Mouse (Mus musculus): ENCODE data around the gene Cd69. TPM values are rescaled to one million over a fixed set of nuclear protein-coding genes. Genes with fewer than 3 reads are reported as not detected.

The Cd69 gene
- polyA plus RNA-seq, 1 experiment from 2014 or later: 0.09 TPM

DNA sequence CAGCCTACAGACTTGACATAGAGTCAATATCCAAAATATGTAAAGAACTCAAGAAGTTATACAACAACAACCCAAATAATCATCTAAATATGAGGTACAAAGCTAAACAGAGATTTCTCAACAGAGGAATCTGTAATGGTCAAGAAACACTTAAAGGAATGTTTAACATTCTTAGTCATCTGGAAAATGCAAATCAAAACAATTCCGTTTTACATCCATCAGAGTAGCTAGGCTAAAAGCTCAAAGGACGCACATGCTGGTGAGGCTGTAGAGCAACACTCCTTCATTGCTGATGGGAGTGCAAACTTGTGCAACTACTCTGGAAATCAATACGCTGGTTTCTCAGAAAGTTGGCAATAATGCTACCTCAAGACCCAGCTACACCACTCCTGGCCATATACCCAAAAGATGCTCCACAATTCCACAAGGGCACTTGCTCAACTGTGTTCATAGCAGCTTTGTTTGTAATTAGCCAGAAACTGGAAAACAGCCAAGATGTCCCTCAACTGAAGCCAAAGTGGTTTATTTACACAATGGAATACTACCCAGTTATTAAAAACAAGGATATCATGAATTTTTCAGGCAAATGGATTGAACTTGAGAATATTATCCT, 52.9 kb downstream of the Cd69 start:
- no peak overlapping the region for H3K9ac ChIP-seq (ENCODE audit: low read depth, low read length)
- no peaks in the 10 kb centered on the region for H3K4me1 ChIP-seq (ENCODE audit: control insufficient read depth, insufficient read depth, low read depth, low read length)
- no peak for ATAC-seq
- no peaks in the 10 kb centered on the region for H3K36me3 ChIP-seq (ENCODE audit: control insufficient read depth, insufficient read depth, low read length)
- no peak overlapping the region for H3K4me2 ChIP-seq (ENCODE audit: low read length)
- H3K27ac ChIP-seq (ENCODE audit: low read depth, low read length): no peak overlapping the region
- H3K27me3 ChIP-seq (replicated peaks; ENCODE audit: control insufficient read depth, insufficient read depth, low read length): no peaks in the 10 kb centered on the region
- H3K4me3 ChIP-seq (ENCODE audit: low read length): no peak overlapping the region
- no peaks in the 10 kb centered on the region for H3K9me3 ChIP-seq (ENCODE audit: control insufficient read depth, low read length)
- 88% methylated on average over 3 of the region's 3 CpGs for WGBS

DNA sequence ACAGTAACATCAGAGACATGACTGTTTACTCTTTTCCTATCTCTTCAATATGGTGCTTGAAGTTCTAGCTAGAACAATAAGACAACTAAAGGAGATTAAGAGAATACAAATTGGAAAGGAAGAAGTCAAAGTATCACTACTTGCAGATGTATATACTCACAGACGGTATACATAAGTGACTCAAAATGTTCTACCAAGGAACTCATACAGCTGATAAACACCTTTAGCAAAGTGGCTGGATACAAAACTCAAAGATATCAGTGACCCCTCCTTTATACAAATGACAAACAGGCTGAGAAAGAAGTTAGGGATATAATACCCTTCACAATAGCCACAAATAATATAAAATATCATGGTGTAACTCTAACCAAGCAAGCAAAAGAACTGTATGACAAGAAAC, 54.2 kb downstream of the Cd69 start:
- no peaks in the 10 kb centered on the region for H3K27me3 ChIP-seq (replicated peaks; ENCODE audit: control insufficient read depth, insufficient read depth, low read length)
- no peaks in the 10 kb centered on the region for H3K9me3 ChIP-seq (ENCODE audit: control insufficient read depth, low read length)
- H3K4me3 ChIP-seq (ENCODE audit: low read length): no peak overlapping the region
- ATAC-seq: no peak
- no peaks in the 10 kb centered on the region for H3K4me1 ChIP-seq (ENCODE audit: control insufficient read depth, insufficient read depth, low read depth, low read length)
- H3K36me3 ChIP-seq (ENCODE audit: control insufficient read depth, insufficient read depth, low read length): no peaks in the 10 kb centered on the region
- no peak overlapping the region for H3K27ac ChIP-seq (ENCODE audit: low read depth, low read length)
- 100% methylated on average over 1 of the region's 1 CpGs for WGBS
- no peak overlapping the region for H3K9ac ChIP-seq (ENCODE audit: low read depth, low read length)
- no peak overlapping the region for H3K4me2 ChIP-seq (ENCODE audit: low read length)

DNA sequence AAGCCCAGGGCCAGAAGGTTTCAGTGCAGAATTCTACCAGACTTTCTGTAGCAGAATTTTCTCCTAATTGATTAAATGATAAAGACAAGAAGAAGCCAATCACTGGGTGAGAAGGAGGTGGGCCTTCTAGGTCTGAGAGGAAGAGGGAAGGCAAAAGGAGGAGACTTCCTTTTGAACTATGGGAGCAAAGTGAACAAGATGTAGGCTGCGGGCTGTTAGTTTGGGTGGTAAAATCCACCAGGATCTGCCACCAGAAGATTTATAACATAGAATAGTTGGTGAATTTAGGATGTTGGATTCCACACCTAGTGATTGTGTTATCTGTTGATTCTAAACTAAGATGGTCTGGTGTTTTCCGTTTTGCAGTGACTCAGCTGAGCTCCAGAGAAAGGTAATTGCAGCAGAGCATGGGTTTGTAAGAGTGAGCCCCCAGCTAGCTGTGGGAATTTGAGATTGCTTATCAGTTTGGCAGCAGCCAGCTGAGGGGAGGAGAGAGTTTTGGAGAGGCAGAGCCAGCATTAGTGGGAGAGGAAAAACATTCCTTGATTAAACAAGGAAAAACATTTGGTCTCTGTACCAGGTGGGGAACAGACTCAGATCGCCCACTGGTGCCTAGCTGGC, 55.2 kb downstream of the Cd69 start:
- Histone ChIP-seq H3K27me3 (replicated peaks; ENCODE audit: control insufficient read depth, insufficient read depth, low read length) (no peaks in the 10 kb centered on the region), H3K4me2 (ENCODE audit: low read length) (no peak overlapping the region), H3K9ac (ENCODE audit: low read depth, low read length) (no peak overlapping the region), H3K27ac (ENCODE audit: low read depth, low read length) (no peak overlapping the region), H3K36me3 (ENCODE audit: control insufficient read depth, insufficient read depth, low read length) (no peaks in the 10 kb centered on the region), H3K4me3 (ENCODE audit: low read length) (no peak overlapping the region), H3K9me3 (ENCODE audit: control insufficient read depth, low read length) (no peaks in the 10 kb centered on the region), H3K4me1 (ENCODE audit: control insufficient read depth, insufficient read depth, low read depth, low read length) (no peaks in the 10 kb centered on the region)
- 85% methylated on average over 3 of the region's 3 CpGs for WGBS
- no peak for ATAC-seq

DNA sequence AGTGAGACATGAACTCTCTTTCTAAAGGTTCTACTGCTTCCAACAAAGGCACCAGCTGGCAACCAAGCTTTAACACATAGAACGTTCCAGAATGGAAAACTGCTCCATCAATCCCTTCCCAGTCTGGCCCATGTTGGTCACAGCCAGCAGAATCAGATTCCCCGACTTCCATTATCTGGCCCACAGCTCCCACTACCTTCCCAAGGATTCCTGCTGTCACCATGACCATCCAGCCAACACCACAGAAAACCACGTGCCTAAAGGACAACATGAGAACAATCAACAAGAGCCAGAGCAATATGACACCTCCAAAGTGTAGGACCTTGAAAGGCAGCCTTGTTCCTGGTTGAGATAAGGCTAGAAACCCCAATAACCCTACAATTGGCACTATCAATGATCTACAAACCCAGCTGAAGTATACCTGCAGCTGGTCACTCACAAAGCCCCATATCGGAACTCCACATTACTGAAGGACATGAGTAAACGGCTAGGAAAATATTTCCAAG, 57.0 kb downstream of the Cd69 start:
- Histone ChIP-seq H3K4me3 (ENCODE audit: low read length) (no peak overlapping the region), H3K27ac (ENCODE audit: low read depth, low read length) (no peak overlapping the region), H3K9me3 (ENCODE audit: control insufficient read depth, low read length) (no peaks in the 10 kb centered on the region), H3K4me2 (ENCODE audit: low read length) (no peak overlapping the region), H3K9ac (ENCODE audit: low read depth, low read length) (no peak overlapping the region), H3K4me1 (ENCODE audit: control insufficient read depth, insufficient read depth, low read depth, low read length) (no peaks in the 10 kb centered on the region), H3K36me3 (ENCODE audit: control insufficient read depth, insufficient read depth, low read length) (no peaks in the 10 kb centered on the region), H3K27me3 (replicated peaks; ENCODE audit: control insufficient read depth, insufficient read depth, low read length) (no peaks in the 10 kb centered on the region)
- ATAC-seq: no peak
- 88% methylated on average over 5 of the region's 5 CpGs for WGBS

Other genes starting within 250 kb of the Cd69 start
- 0.21 and 0.64 TPM in 2 replicates for gene Klrb1f, start 229.5 kb downstream of the Cd69 start, polyA plus RNA-seq (2015; fragmentation: Nextera tagmentation; extraction: Ambion mirVana)
- gene Clec2e, start 174.5 kb downstream of the Cd69 start, polyA plus RNA-seq (2015; fragmentation: Nextera tagmentation; extraction: Ambion mirVana): not detected in 2 replicates
- gene Clec2d, start 94.8 kb downstream of the Cd69 start, polyA plus RNA-seq (2015; fragmentation: Nextera tagmentation; extraction: Ambion mirVana): 0.21 and 0.30 TPM in 2 replicates
- not detected in 2 replicates for gene 4922502D21Rik, start 56.4 kb upstream of the Cd69 start, polyA plus RNA-seq (2015; fragmentation: Nextera tagmentation; extraction: Ambion mirVana)
- 0.15 and 0.26 TPM in 2 replicates for gene Clec12a, start 67.3 kb upstream of the Cd69 start, polyA plus RNA-seq (2015; fragmentation: Nextera tagmentation; extraction: Ambion mirVana)
- 0.39 and 0.98 TPM in 2 replicates for gene Clec12b, start 110.4 kb upstream of the Cd69 start, polyA plus RNA-seq (2015; fragmentation: Nextera tagmentation; extraction: Ambion mirVana)
- gene Clec1b, start 121.9 kb upstream of the Cd69 start, polyA plus RNA-seq (2015; fragmentation: Nextera tagmentation; extraction: Ambion mirVana): 0.73 and 0.79 TPM in 2 replicates
- gene Clec9a, start 133.4 kb upstream of the Cd69 start, polyA plus RNA-seq (2015; fragmentation: Nextera tagmentation; extraction: Ambion mirVana): 0.10 and 0.24 TPM in 2 replicates
- gene Clec1a, start 176.6 kb upstream of the Cd69 start, polyA plus RNA-seq (2015; fragmentation: Nextera tagmentation; extraction: Ambion mirVana): 2.5 and 3.2 TPM in 2 replicates
- not detected in 2 replicates for gene Olr1, start 231.7 kb upstream of the Cd69 start, polyA plus RNA-seq (2015; fragmentation: Nextera tagmentation; extraction: Ambion mirVana)
- gene Tmem52b, start 237.1 kb upstream of the Cd69 start, polyA plus RNA-seq (2015; fragmentation: Nextera tagmentation; extraction: Ambion mirVana): not detected in 2 replicates

Measured in hindbrain, embryonic 16.5 days (tissue).